Mouse (Mus musculus): Measurements from ENCODE around the gene Nup188. TPM values are rescaled to one million over a fixed set of nuclear protein-coding genes. Genes with fewer than 3 reads are reported as not detected.

The Nup188 gene
- polyA plus RNA-seq, 1 experiment, result 28.1 TPM

GRCm38 (mm10) chr2:30357552-30358510, 71.6 kb downstream of the Nup188 start:
- Histone ChIP-seq H3K4me3 (replicated peaks; ENCODE audit: extremely low read depth, low read depth, low read length) (no peak overlapping the region), H3K4me1 (ENCODE audit: control insufficient read depth, insufficient read depth, low read length) (peaks cover 16% of the 10 kb centered on the region)
- TF ChIP-seq CTCF (IDR thresholded peaks at IDR 0.05; ENCODE audit: insufficient read depth, low read length) (no peak), POLR2A (IDR thresholded peaks at IDR 0.05; ENCODE audit: borderline replicate concordance, extremely low read depth, low read depth, low read length) (no peak)
- WGBS, result 43% methylated on average over 8 of the region's 8 CpGs
- no peak for DNase-seq

- TF ChIP-seq CTCF (IDR thresholded peaks at IDR 0.05; ENCODE audit: insufficient read depth, low read length) (0 out of 2 replicates have a peak, but pooled peaks have one; percentile 10), POLR2A (IDR thresholded peaks at IDR 0.05; ENCODE audit: borderline replicate concordance, extremely low read depth, low read depth, low read length) (no peak)
- peak; percentile 80 for DNase-seq
- Histone ChIP-seq H3K4me1 (ENCODE audit: control insufficient read depth, insufficient read depth, low read length) (peaks cover 16% of the 10 kb centered on the region), H3K4me3 (replicated peaks; ENCODE audit: extremely low read depth, low read depth, low read length) (peak within 1 kb of the TSS; percentile 84)
- WGBS, result under 1% methylated on average over 73 of the region's 73 CpGs
Observed at GRCm38 (mm10) chr2:30358533-30359531, 72.6 kb downstream of the Nup188 start, which contains the start of gene Sh3glb2. Sh3glb2 (minus strand) TSS chr2:30359337.

- 67% methylated on average over 10 of the region's 10 CpGs for WGBS
- DNase-seq, result no peak
- H3K4me1 ChIP-seq (ENCODE audit: control insufficient read depth, insufficient read depth, low read length), result peaks cover 16% of the 10 kb centered on the region
- H3K4me3 ChIP-seq (replicated peaks; ENCODE audit: extremely low read depth, low read depth, low read length), result no peak overlapping the region
- TF ChIP-seq POLR2A (IDR thresholded peaks at IDR 0.05; ENCODE audit: borderline replicate concordance, extremely low read depth, low read depth, low read length) (no peak), CTCF (IDR thresholded peaks at IDR 0.05; ENCODE audit: insufficient read depth, low read length) (no peak)
Observed at GRCm38 (mm10) chr2:30360626-30361025, 74.4 kb downstream of the Nup188 start.

DNA sequence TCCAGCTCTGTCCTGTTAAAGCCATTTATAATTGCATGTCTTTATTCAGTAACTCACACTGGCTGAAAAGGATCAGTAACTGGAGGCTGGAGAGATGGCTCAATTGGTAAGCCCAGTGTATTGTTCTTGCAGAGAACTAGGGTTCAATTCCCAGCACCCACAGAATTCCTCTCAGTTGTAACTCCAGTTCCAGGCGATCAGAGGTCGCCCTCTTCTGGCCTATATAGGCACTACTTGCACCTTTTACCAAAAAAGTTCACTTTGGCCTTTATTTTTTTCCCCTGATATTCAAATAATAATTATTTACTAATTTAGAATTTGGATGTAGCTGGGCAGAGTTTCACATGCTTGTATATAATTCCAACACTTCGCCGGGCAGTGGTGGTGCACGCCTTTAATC, 76.7 kb downstream of the Nup188 start:
- 75% methylated on average over 5 of the region's 5 CpGs for WGBS
- TF ChIP-seq CTCF (IDR thresholded peaks at IDR 0.05; ENCODE audit: insufficient read depth, low read length) (no peak), POLR2A (IDR thresholded peaks at IDR 0.05; ENCODE audit: borderline replicate concordance, extremely low read depth, low read depth, low read length) (no peak)
- peaks cover 6% of the 10 kb centered on the region; the same call in 1 of the 2 replicates for H3K4me1 ChIP-seq (ENCODE audit: control insufficient read depth, insufficient read depth, low read length)

DNA sequence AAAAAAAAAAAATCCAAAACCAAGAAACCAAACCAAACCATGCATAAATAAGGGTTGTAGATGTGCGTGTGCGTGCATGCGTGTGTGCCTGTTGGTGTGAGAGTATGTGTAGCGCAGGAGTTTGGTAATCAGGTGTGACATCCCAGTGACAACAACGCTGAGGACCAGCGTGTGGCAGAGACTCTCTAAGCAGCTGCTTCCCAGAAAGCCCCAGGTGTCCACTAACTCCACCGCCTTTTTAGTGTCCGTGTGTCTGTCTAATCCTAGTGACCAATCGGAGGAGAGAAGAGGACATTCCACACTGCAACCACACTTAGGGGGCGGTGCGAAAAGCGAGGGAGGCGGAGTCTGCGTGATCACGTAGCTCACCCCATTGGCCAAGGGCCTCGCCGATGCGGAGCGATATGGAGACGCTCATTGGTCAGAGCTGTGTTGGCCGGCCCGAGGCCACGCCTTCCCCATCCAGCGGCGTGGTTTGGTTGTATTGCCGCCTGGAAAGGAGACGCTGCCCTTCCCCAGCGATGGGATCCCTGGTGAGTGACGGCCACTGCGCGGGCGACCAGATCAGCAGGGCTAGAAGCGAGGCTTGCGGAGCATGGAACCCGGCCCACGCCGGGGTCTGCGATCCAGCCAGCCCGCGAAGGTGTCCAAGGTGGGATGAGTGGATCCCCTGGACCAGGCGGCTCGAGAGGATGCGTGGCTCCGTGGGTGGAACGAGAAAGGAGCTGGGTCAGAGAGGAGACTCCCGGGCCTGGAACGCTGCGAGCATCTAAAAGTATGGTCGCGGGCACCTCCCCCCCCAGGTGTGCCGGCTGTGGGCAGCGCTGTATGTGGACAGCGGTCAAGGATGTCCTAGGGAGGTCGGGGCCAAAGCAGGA, 77.8 kb downstream of the Nup188 start, which contains the start of gene Miga2:
Gene Miga2, plus strand, starts transcription at position 461 of the 878 bp plus-strand sequence.
- H3K4me3 ChIP-seq (replicated peaks; ENCODE audit: extremely low read depth, low read depth, low read length), result peak within 1 kb of the TSS; percentile 80
- TF ChIP-seq POLR2A (IDR thresholded peaks at IDR 0.05; ENCODE audit: borderline replicate concordance, extremely low read depth, low read depth, low read length) (peak; percentile 76; the same call in 1 of the 2 replicates), CTCF (IDR thresholded peaks at IDR 0.05; ENCODE audit: insufficient read depth, low read length) (no peak)
- DNase-seq, result peak; percentile 98
- WGBS, result under 1% methylated on average over 54 of the region's 54 CpGs
- no peaks in the 10 kb centered on the region for H3K4me1 ChIP-seq (ENCODE audit: control insufficient read depth, insufficient read depth, low read length)

More for the DNA sequence above, 76.7 kb downstream of the Nup188 start:
- no peak overlapping the region for H3K4me3 ChIP-seq (replicated peaks; ENCODE audit: extremely low read depth, low read depth, low read length)
- DNase-seq, result no peak

DNA sequence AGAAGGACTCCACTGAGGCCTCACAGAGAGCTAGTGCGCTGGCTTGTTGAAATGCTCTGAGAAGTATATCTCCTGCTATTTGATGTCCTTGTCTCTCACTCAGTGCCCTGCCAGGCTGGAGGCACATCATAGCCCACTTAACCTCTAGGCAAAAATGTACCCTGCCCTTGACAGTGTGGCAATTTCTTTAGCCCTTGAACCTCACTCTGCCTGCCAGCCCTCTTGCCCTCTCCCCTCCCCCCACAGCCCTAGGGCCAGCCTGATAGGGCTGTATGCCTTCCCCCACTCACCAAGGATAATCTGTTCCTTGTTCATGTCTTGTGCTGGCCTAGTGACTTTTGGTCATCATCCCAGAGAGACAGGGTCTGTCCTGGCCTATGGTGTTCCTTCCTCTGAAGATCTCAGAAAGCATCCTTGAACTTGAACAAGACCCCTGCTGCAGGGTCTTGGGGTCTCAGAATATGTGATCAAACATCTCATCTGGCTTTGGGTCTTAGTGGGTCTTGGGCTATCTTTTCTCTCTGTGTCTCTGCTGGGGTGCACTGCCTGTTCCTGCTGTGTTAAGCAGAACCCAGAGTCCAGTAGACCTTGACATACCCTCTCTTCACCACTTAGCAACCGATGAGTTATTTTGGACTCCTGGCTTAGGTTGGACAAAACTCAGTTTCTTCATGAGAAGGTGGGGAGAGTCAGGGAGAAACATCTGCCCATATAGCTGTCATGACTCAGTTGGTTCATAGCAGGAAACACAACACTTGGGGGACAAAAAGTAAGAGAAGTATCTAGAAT, 79.3 kb downstream of the Nup188 start:
- WGBS, result 64% methylated on average over 2 of the region's 2 CpGs
- H3K4me3 ChIP-seq (replicated peaks; ENCODE audit: extremely low read depth, low read depth, low read length), result no peak overlapping the region
- H3K4me1 ChIP-seq (ENCODE audit: control insufficient read depth, insufficient read depth, low read length), result no peaks in the 10 kb centered on the region
- no peak for TF ChIP-seq POLR2A (IDR thresholded peaks at IDR 0.05; ENCODE audit: borderline replicate concordance, extremely low read depth, low read depth, low read length)
- TF ChIP-seq CTCF (IDR thresholded peaks at IDR 0.05; ENCODE audit: insufficient read depth, low read length), result no peak
- DNase-seq, result no peak

DNA sequence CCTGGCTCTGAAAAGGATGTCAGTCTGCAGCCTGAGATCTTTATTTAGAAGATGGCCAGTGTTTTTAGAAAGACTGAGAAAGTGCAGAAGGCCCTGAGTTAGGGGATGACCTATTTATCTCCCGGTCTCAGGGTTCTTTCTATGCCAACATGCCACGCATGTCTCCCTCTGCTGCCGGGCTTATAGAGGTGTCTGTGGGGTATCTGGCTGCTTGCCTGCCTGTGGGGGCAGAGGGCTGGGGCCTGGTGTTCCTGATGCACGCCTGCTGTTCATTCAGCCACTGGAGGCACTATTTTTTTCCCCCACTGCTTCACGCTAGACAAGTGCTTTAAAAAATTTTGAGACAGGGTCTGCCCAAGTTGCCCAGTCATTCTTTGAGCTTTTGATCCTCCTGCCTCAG, 80.0 kb downstream of the Nup188 start:
- TF ChIP-seq CTCF (IDR thresholded peaks at IDR 0.05; ENCODE audit: insufficient read depth, low read length), result no peak
- TF ChIP-seq POLR2A (IDR thresholded peaks at IDR 0.05; ENCODE audit: borderline replicate concordance, extremely low read depth, low read depth, low read length), result no peak
- DNase-seq, result no peak
- no peak overlapping the region for H3K4me3 ChIP-seq (replicated peaks; ENCODE audit: extremely low read depth, low read depth, low read length)
- no peaks in the 10 kb centered on the region for H3K4me1 ChIP-seq (ENCODE audit: control insufficient read depth, insufficient read depth, low read length)
- WGBS, result 44% methylated on average over 5 of the region's 5 CpGs

- H3K4me3 ChIP-seq (replicated peaks; ENCODE audit: extremely low read depth, low read depth, low read length), result no peak overlapping the region
- peak; percentile 64 for DNase-seq
- 78% methylated on average over 8 of the region's 8 CpGs for WGBS
- TF ChIP-seq CTCF (IDR thresholded peaks at IDR 0.05; ENCODE audit: insufficient read depth, low read length) (no peak), POLR2A (IDR thresholded peaks at IDR 0.05; ENCODE audit: borderline replicate concordance, extremely low read depth, low read depth, low read length) (no peak)
- no peaks in the 10 kb centered on the region for H3K4me1 ChIP-seq (ENCODE audit: control insufficient read depth, insufficient read depth, low read length)
Observed at GRCm38 (mm10) chr2:30371544-30371943, 85.3 kb downstream of the Nup188 start.

Data from lung, adult 2 months (tissue).